Mouse (Mus musculus): ENCODE measurements around the gene Evi2b. TPM values are rescaled to one million over a fixed set of nuclear protein-coding genes. Genes with fewer than 3 reads are reported as not detected.

The Evi2b gene
- polyA plus RNA-seq, 1 experiment from 2014 or later: 1.6 TPM

DNA sequence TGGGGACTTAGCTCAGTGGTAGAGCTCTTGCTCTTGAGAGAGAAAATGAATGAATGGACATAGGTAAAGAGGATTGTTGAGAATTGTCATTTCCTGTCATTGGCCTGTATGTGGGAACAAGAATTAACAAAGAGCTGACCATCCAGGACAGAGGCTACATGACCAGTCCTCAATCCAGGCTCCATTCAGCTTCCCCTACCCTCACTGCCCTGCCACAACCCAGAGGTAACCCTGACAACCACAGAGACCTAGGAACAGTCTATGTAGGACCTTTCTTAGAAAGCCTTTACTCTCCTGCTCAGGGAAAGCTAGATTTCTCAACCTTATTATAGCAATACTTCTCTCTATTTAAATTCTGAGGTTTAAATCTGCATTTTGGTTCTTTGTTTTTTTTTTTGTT, 2.8 kb downstream of the Evi2b start:
- H3K4me3 ChIP-seq: no peak overlapping the region
- H3K27ac ChIP-seq: no peak overlapping the region
- H3K36me3 ChIP-seq: no peaks in the 10 kb centered on the region
- H3K27me3 ChIP-seq: no peaks in the 10 kb centered on the region
- H3K9me3 ChIP-seq: no peaks in the 10 kb centered on the region
- H3K4me1 ChIP-seq: no peaks in the 10 kb centered on the region
- no peak overlapping the region for H3K4me2 ChIP-seq
- ATAC-seq (ENCODE audit: insufficient number of reproducible peaks, low FRiP score, low TSS enrichment, low read depth): no peak
- no peak overlapping the region for H3K9ac ChIP-seq

DNA sequence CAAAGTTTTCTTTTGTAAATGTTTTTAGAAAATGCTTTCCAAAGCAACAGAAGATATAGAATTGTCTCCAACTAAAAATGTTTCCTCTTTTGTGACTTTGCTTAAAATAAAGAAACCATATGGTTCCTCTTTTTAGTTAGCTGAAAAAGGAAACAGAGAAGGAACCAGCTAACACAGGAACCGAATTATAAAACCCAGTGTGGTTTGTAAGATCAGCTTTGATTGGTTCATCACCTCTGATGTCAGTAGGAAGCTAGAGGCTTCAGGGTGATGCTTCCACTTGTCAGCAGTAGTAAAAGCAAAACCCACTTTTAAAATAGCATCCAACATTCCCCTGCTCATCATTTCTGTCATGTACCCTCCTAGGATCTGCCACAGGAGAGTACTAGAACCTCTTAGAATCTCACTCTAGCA, 3.7 kb downstream of the Evi2b start:
- Histone ChIP-seq H3K36me3 (no peaks in the 10 kb centered on the region), H3K4me2 (no peak overlapping the region), H3K9me3 (no peaks in the 10 kb centered on the region), H3K4me3 (no peak overlapping the region), H3K27ac (no peak overlapping the region), H3K4me1 (peaks cover 3% of the 10 kb centered on the region; the same call in 1 of the 2 replicates), H3K9ac (no peak overlapping the region), H3K27me3 (no peaks in the 10 kb centered on the region)
- 62% methylated on average over 1 of the region's 1 CpGs for WGBS
- ATAC-seq (ENCODE audit: insufficient number of reproducible peaks, low FRiP score, low TSS enrichment, low read depth): no peak

DNA sequence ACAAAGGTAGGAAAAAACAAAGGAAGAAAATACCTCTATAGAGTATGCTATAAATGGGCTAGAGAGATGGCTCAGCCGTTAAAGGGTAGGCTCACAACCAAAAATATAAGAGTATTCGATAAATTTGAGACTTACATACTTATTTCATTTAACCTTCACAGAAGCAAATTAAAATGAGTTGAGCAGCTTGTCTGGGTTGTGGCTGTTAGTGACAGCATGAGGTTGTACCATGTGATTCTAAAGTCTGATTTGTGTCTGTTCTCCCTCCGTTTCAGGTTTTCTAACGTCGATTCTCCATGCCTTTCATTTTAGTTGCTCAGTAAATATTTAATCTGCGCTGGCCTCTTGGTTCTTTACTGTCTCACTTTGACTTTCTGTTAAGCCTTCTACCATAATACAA, 4.3 kb downstream of the Evi2b start:
- no peak overlapping the region for H3K4me3 ChIP-seq
- no peaks in the 10 kb centered on the region for H3K9me3 ChIP-seq
- H3K27ac ChIP-seq: no peak overlapping the region
- WGBS: 86% methylated on average over 6 of the region's 6 CpGs
- peaks cover 3% of the 10 kb centered on the region; the same call in 1 of the 2 replicates for H3K4me1 ChIP-seq
- H3K36me3 ChIP-seq: no peaks in the 10 kb centered on the region
- ATAC-seq (ENCODE audit: insufficient number of reproducible peaks, low FRiP score, low TSS enrichment, low read depth): no peak
- no peak overlapping the region for H3K4me2 ChIP-seq
- H3K27me3 ChIP-seq: no peaks in the 10 kb centered on the region
- H3K9ac ChIP-seq: no peak overlapping the region

DNA sequence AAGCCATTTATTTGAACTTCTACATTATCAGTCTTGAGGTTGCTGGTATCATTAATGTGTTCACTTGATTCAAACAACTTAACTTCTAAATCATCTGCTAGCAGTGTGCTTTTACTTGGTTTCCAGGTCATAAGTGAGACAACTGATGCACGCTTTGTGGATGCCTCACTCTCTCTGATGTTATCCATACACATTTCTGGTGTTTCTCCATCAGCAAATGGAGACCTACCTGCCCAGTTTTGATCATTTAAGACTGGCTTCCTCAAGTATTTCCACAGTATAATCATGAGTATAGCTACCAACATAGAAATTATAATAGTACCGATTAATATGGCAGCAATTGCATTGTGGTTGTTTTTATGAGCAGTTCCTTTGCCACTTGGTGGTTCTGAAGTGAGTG, 7.8 kb downstream of the Evi2b start:
- ATAC-seq (ENCODE audit: insufficient number of reproducible peaks, low FRiP score, low TSS enrichment, low read depth): no peak
- no peak overlapping the region for H3K9ac ChIP-seq
- H3K4me3 ChIP-seq: no peak overlapping the region
- H3K36me3 ChIP-seq: no peaks in the 10 kb centered on the region
- no peaks in the 10 kb centered on the region for H3K9me3 ChIP-seq
- peaks cover 3% of the 10 kb centered on the region; the same call in 1 of the 2 replicates for H3K4me1 ChIP-seq
- H3K27ac ChIP-seq: no peak overlapping the region
- no peak overlapping the region for H3K4me2 ChIP-seq
- WGBS: 89% methylated on average over 2 of the region's 2 CpGs
- H3K27me3 ChIP-seq: no peaks in the 10 kb centered on the region

DNA sequence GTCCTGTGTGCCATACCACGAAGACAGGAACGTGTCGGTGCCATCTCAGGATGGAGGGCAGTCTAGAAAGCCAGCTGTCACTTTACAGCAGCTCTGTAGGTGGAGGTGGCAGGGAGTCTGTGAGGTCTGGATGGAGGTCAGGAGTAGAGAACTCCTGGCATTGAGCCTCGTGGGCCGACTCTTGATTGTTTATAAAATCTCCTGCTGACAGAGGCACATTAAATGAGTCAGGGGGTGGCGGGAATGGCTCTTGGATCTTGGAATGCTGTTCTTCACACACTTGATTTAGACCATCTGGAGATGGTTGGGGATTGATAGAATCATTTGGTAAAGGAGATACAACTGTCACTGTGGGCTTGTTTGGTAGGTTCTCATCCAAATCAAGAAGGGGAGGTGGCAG, 8.2 kb downstream of the Evi2b start:
- Histone ChIP-seq H3K4me2 (no peak overlapping the region), H3K36me3 (no peaks in the 10 kb centered on the region), H3K9ac (no peak overlapping the region), H3K27me3 (no peaks in the 10 kb centered on the region), H3K4me1 (peaks cover 3% of the 10 kb centered on the region; the same call in 1 of the 2 replicates), H3K9me3 (no peaks in the 10 kb centered on the region), H3K27ac (no peak overlapping the region), H3K4me3 (no peak overlapping the region)
- WGBS: 67% methylated on average over 6 of the region's 6 CpGs
- no peak for ATAC-seq (ENCODE audit: insufficient number of reproducible peaks, low FRiP score, low TSS enrichment, low read depth)

DNA sequence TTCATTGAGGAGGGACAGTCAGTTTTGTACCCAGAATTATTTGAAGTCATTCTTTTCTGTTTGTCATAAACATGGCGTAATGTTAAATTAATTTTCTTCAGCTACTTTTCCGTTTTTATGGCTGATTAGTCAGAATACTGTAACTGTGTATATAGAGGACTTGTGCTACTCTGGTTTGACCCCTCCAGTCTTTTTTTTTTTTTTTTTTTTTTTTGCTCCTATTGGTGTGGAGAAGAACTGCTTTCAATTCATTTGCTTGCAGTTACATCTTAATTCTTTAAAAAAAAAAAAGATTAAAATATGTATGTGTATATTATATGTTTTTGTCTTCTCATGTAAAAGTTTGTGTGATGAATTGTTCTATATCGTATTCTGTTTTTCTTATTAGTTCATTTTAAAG, 11.6 kb downstream of the Evi2b start:
- H3K27me3 ChIP-seq: no peaks in the 10 kb centered on the region
- peaks cover 3% of the 10 kb centered on the region; the same call in 1 of the 2 replicates for H3K4me1 ChIP-seq
- no peak overlapping the region for H3K9ac ChIP-seq
- ATAC-seq (ENCODE audit: insufficient number of reproducible peaks, low FRiP score, low TSS enrichment, low read depth): no peak
- H3K4me3 ChIP-seq: no peak overlapping the region
- 92% methylated on average over 3 of the region's 3 CpGs for WGBS
- H3K9me3 ChIP-seq: no peaks in the 10 kb centered on the region
- no peak overlapping the region for H3K4me2 ChIP-seq
- no peak overlapping the region for H3K27ac ChIP-seq
- H3K36me3 ChIP-seq: no peaks in the 10 kb centered on the region

DNA sequence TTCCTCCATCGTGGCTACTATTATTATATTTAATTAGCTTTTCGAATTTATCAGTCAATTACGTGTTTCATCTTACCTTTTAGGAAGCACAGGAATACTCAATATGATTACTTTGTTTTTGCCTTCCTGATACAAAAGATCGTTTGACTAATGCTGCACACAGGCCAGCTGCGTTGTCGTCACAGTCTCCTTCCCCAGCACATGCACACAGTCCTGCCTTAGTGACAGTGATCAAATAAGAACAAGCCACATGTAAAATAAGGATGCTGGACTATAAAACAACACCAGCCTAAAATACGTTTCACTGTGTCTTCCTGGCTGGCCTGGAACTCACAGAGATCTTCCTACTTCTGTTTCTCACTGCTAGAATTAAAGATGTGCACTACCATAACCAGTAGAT, 19.1 kb downstream of the Evi2b start:
- H3K9me3 ChIP-seq: no peaks in the 10 kb centered on the region
- ATAC-seq (ENCODE audit: insufficient number of reproducible peaks, low FRiP score, low TSS enrichment, low read depth): no peak
- H3K36me3 ChIP-seq: no peaks in the 10 kb centered on the region
- H3K9ac ChIP-seq: no peak overlapping the region
- no peak overlapping the region for H3K4me3 ChIP-seq
- H3K4me1 ChIP-seq: no peaks in the 10 kb centered on the region
- H3K27me3 ChIP-seq: no peaks in the 10 kb centered on the region
- no peak overlapping the region for H3K27ac ChIP-seq
- 84% methylated on average over 7 of the region's 7 CpGs for WGBS
- H3K4me2 ChIP-seq: no peak overlapping the region

DNA sequence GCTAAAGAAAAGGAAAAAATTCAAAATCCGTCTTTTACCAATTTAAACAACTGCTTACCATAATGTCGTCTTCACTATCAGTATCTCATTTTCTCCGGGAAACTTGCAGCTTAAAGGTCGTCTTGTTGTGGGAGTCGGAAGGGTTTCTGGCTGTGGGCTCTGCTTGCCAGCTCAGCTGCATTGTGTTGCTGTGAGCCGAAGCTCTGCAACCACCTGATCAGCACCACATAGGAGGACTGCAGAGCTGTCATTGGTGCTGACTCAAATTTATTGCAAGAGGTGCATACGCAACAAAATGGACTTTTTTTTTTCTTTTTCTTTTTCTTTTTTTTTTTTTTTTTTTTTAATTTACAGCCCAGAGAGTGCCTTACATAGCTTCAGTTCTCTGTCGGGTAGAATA, 19.7 kb downstream of the Evi2b start, which contains the start of gene Omg:
Gene Omg (minus strand): TSS at position 240 of the 400 bp plus-strand sequence.
- H3K9me3 ChIP-seq: no peaks in the 10 kb centered on the region
- no peak within 1 kb of the TSS for H3K4me2 ChIP-seq
- no peak for ATAC-seq (ENCODE audit: insufficient number of reproducible peaks, low FRiP score, low TSS enrichment, low read depth)
- no peak within 1 kb of the TSS for H3K9ac ChIP-seq
- H3K36me3 ChIP-seq: no peaks in the 10 kb centered on the region
- H3K4me1 ChIP-seq: no peaks in the 10 kb centered on the region
- no peak within 1 kb of the TSS for H3K4me3 ChIP-seq
- no peaks in the 10 kb centered on the region for H3K27me3 ChIP-seq
- WGBS: 53% methylated on average over 8 of the region's 8 CpGs
- no peak within 1 kb of the TSS for H3K27ac ChIP-seq

DNA sequence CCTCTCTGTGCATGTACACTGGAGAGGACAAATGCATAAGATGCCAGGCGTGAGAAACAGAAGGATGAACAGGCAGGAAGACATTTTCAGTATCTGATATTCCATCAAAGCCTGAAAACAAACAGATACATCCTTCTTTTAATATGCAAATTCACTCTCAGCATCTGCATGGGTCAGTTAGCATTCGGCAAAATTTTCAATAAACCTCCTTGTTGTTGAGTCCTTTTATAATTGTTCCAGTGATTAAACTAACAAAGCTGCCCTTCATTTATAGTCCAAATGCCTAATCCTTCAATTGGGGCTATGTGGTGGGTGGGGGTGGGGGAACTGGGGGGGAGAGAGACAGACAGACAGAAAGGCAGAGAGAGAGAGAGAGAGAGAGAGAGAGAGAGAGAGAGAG, 20.6 kb downstream of the Evi2b start:
- no peaks in the 10 kb centered on the region for H3K4me1 ChIP-seq
- no peak for ATAC-seq (ENCODE audit: insufficient number of reproducible peaks, low FRiP score, low TSS enrichment, low read depth)
- H3K36me3 ChIP-seq: no peaks in the 10 kb centered on the region
- H3K4me2 ChIP-seq: no peak overlapping the region
- 70% methylated on average over 2 of the region's 2 CpGs for whole genome bisulfite sequencing
- no peak overlapping the region for H3K27ac ChIP-seq
- no peaks in the 10 kb centered on the region for H3K9me3 ChIP-seq
- H3K4me3 ChIP-seq: no peak overlapping the region
- H3K27me3 ChIP-seq: no peaks in the 10 kb centered on the region
- H3K9ac ChIP-seq: no peak overlapping the region

DNA sequence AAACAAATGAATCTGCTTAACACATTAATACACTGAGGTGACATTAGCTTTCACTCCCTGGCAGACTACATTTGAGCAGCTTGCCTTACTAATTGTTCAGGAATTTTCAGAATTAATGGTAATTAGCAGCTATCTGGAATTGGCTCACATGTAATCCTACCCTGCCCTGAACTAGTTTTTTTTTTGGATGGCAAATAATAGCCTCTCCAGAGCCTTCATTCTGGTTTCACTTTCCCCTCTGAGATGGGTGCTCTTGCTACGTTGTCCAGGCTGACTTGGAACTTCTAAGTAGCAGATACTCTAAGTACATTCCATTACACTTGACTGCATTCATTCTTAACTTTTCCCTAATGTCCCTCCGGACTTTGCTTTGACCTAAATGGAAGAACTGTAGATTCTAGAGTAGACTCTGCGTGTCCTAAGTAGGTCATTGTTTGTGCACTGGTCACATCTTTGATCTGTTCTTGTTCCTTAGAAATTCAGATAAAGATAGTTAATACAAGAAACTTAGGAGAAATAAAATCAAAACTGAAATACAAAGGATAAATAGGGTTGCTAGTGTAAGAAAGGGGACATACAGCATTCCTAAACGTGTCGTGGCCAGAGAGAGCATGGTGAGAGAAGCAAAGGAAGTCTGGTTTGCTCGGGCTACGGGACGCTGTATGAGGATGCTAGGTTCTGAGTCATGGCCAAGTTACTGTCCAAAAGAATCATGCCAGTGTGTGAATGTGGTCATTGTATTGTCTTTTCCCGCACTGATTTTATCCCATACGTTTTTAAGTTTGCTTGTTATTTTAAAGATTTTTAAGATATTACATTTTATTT, 28.4 kb downstream of the Evi2b start:
- no peak for ATAC-seq (ENCODE audit: insufficient number of reproducible peaks, low FRiP score, low TSS enrichment, low read depth)
- Histone ChIP-seq H3K27ac (no peak overlapping the region), H3K4me1 (no peaks in the 10 kb centered on the region), H3K36me3 (peaks cover 4% of the 10 kb centered on the region; the same call in 1 of the 2 replicates), H3K4me2 (no peak overlapping the region), H3K9me3 (no peaks in the 10 kb centered on the region), H3K27me3 (no peaks in the 10 kb centered on the region), H3K4me3 (no peak overlapping the region), H3K9ac (no peak overlapping the region)
- 80% methylated on average over 10 of the region's 10 CpGs for WGBS

DNA sequence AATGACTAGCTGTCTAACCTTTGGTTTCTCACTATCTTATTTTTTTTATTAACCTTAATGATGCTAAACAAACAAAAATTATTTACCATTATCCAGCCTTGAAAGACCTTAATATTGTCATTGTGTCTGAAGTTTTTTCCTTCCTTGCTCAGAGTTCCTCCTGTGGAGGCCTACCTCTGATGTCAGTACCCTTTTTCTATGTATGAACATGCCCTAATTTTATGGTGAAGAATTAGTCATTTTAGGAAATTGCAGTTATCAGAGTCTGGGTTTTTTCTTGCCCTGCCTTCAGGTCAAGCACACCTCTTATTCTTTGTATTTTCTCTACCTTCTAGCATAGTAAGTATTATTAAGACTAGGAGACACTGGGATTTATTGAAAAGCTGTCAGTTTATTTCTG, 38.8 kb downstream of the Evi2b start:
- H3K4me2 ChIP-seq: no peak overlapping the region
- no peaks in the 10 kb centered on the region for H3K4me1 ChIP-seq
- H3K9ac ChIP-seq: no peak overlapping the region
- no peaks in the 10 kb centered on the region for H3K27me3 ChIP-seq
- no peak overlapping the region for H3K27ac ChIP-seq
- H3K36me3 ChIP-seq: peaks cover 15% of the 10 kb centered on the region; the same call in 1 of the 2 replicates
- H3K4me3 ChIP-seq: no peak overlapping the region
- H3K9me3 ChIP-seq: no peaks in the 10 kb centered on the region
- ATAC-seq (ENCODE audit: insufficient number of reproducible peaks, low FRiP score, low TSS enrichment, low read depth): no peak

DNA sequence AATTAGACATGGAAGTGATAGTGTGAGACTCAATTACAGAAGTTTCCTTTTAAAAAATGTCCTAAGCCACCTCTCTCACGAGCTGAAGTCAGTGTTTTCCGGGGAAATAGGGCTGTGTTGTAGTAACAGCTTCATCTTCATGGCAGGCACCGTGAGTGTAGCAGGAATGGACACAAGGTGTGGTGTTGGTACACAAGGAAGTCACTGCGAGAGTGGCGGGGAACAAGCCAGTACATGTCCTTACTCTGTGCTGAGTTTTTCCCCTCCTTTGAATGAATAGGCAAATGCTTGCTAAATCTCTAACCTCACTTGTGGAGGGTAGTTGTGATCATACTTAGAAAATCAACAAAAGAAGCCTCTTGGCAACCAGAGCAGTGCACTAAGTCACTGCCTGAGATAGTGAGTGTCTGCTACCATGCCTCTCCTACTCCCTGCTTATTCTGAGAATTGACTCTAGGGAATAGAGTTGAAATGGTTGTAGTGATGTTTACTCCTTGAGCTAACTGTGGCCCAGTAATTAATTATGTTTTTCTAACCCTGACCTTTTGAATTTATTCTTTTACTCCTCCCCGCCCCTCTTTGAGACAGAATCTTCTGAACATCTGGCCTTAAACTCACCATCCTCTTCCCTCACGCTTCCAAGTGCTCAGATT, 39.6 kb downstream of the Evi2b start:
- ATAC-seq (ENCODE audit: insufficient number of reproducible peaks, low FRiP score, low TSS enrichment, low read depth): no peak
- peaks cover 18% of the 10 kb centered on the region; the same call in 1 of the 2 replicates for H3K36me3 ChIP-seq
- no peak overlapping the region for H3K9ac ChIP-seq
- H3K4me1 ChIP-seq: no peaks in the 10 kb centered on the region
- H3K27me3 ChIP-seq: no peaks in the 10 kb centered on the region
- H3K9me3 ChIP-seq: no peaks in the 10 kb centered on the region
- H3K4me3 ChIP-seq: no peak overlapping the region
- H3K4me2 ChIP-seq: no peak overlapping the region
- 80% methylated on average over 7 of the region's 7 CpGs for WGBS
- H3K27ac ChIP-seq: no peak overlapping the region

Measured in limb, embryonic 15.5 days (tissue).